Mouse (Mus musculus): ENCODE results near the gene Zkscan17.

Zkscan17 gene

GRCm38 (mm10) chr11:59450230-59450771 lies 76.2 kb downstream of the Zkscan17 start:
- DNase-seq = peak; percentile 52

GRCm38 (mm10) chr11:59449741-59450229 lies 76.8 kb downstream of the Zkscan17 start, which contains the start of gene Jmjd4:
TSS of gene Jmjd4 (plus strand) at chr11:59450045.
- peak; percentile 93 for DNase-seq

- DNase-seq = no peak
These were observed 83.4 kb downstream of the Zkscan17 start for GRCm38 (mm10) chr11:59443102-59443501.

GRCm38 (mm10) chr11:59437954-59438353 lies 88.6 kb downstream of the Zkscan17 start:
- no peak for DNase-seq

Data from lung, postnatal 10 days (tissue).